Mouse (Mus musculus) layer of hippocampus, adult 18-20 months (tissue): ENCODE data around the gene Gm7137. TPM values are rescaled to one million over a fixed set of nuclear protein-coding genes. Genes with fewer than 3 reads are reported as not detected.
"Not testable (repeated sequence)": the region's sequence is repeated elsewhere in the genome, so short reads cannot be mapped to it uniquely, and the experiment has no call there.

ENCODE experiments used
- DNase-seq, 2 experiments: peaks; one replicate each; pipeline ENCODE4 v3.0.0; 2022; ENCODE audit warnings: low spot score in 2 of 2
- long read RNA-seq: library from polyadenylated mRNA; stranded (forward); transcript quantifications from one replicate; pipeline ENCODE4 v2.0.0, GENCODE M21; 2021
- total RNA-seq, 2 experiments: library from RNA; stranded (reverse); gene quantifications; 2 replicates each; pipeline ENCODE4 v1.2.3; 2021

The Gm7137 gene
- total RNA-seq, result not detected
- long read RNA-seq, result 0 reads

DNA sequence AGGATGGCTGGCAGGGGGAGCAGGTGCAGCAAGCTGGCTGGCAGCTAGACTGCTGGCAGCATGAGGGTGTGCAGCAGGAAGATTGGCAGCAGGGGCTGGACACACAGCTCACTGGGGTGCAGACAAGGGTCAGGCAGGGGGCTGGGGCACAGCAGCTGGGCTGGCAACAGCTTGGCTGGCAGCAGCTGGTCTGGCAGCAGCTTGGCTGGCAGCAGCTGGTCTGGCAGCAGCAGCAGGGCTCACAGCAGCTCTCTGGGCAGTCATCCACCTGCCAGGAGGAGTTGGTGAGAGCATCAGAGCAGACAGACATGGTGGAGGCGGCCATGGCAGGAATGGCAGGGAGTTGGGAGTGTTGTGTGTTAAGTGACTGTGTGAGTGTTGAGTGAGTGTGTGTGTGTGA, at the start of gene Gm7137:
TSS of gene Gm7137 (minus strand) at position 325 of the 400 bp plus-strand sequence.
- not testable (repeated sequence) for DNase-seq

DNA sequence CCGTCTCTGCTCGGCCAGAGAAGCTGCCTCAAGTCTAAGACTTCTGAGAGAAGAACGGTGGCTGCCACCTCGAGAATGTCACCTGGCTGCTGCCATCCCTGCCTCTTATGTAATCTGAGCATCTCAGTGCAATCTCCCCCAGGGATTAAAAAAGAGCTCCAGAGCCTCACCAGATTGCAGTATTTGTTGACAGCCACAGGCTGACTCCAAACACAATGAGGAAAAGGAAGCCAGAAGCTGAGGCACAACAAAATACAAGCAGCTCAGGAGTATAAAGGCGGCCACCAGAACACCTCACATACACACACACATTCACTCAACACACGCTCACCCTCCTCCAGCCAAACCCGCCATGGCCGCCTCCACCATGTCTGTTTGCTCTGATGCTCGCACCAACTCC, 47.6 kb upstream of the Gm7137 start, which contains the start of gene Krtap10-10:
TSS of gene Krtap10-10 (plus strand) at position 301 of the 400 bp plus-strand sequence.
- peak in 1 of 2 experiments; percentile 6 for DNase-seq

DNA sequence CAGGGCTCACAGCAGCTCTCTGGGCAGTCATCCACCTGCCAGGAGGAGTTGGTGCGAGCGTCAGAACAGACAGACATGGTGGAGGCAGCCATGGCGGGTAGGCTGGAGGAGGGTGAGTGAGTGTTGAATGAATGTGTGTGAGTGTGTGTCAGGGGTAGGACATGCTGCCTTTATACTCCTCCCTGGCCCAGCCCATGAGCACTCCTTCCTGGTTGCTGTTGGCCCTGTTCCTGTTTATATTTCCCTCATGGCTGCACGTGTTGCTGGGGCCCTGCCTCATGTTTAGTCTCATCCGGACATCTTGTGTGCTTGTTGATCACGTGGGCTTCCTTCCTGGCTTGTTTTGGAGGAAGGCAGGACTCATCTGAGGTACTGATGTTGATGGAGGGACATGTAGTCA, 39.0 kb upstream of the Gm7137 start, which contains the start of gene Krtap10-4:
TSS of gene Krtap10-4 (minus strand) at position 145 of the 400 bp plus-strand sequence.
- no peak for DNase-seq

DNA sequence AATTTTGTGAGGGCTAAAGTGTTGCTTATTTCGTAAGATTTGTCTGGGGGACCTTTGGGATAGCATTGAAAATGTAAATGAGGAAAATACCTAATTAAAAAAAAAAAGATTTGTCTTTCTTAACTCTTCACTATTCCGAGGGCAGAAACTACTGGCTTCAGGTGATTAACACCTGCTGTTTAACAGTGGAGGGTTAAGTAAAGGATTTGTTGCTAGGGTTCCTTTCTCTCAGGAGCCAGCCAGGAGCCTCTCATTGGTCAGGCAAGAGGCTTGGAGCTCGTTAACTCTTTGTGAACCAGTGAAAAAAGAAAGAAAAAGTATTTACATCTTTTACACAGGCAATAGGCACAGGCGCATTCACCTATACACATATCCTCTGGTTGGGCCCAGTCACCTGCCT, 31.2 kb upstream of the Gm7137 start:
- no peak for DNase-seq

DNA sequence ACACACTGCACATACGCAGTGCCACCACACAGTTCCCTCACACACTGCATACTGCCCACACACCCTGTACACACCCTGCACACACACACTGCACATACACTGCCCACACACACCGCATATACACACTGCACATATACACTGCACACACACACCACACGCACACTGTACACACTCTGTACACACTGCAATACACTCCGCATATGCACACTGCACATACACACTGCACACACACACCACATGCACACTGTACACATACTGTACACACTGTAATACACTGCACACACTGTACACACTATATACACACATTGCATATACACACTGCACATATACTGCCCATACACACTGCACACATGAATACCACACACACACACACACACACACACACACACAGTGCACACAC, 30.5 kb upstream of the Gm7137 start:
- no peak for DNase-seq

DNA sequence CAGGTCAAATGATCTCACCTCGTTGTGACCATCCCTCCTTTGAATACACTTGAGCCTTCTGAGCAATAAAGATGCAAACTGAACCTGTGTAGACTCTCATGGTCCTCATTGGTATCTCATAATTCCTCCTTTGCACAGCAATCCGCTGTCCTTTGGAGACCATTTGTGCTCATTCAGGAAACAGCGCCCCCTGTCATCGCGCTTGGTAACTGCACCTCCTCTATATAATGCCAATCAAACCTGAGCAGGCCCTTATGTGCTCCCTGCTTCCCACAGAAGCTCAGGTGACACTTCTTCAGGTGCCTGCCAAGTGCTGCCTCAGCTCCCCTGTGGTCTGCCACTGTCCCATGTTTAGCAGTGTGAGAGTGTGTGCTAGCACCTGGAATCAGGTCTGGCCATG, 27.5 kb upstream of the Gm7137 start:
- no peak for DNase-seq

DNA sequence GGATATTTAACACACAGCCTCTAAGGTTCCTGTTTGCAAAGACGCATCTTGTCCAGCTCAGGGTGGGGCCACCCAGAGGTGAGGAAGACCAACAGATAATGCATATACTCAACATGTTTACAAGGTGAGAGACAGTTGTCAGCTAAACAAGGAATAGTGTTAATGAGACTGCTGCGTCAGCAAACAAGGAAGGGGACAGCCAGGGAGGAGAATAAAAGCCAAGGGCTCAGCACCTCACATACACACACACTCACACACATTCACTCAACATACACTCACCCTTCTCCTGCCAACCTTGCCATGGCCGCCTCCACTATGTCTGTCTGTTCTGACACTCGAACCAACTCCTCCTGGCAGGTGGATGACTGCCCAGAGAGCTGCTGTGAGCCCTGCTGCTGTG, 26.4 kb upstream of the Gm7137 start, which contains the start of gene Gm2696:
TSS of gene Gm2696 (plus strand) at position 301 of the 400 bp plus-strand sequence.
- no peak for DNase-seq

DNA sequence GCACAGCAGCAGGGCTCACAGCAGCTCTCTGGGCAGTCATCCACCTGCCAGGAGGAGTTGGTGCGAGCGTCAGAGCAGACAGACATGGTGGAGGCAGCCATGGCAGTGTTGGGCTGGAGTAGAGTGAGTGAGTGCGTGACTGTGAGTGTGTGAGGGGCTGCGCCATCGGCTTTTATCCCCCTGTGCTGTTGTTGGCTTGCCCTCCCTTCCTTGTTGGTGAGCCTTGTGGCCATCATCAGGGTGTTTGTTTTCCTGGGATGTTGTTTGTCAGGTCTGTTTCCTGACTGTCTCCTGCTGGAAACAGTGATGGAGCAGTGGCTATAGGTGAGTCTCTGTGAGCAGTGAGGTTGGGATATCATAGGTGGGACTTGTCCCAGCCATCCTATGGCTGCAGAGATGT, 23.7 kb upstream of the Gm7137 start, which contains the start of gene Gm9507:
TSS of gene Gm9507 (minus strand) at position 101 of the 400 bp plus-strand sequence.
- no peak for DNase-seq

DNA sequence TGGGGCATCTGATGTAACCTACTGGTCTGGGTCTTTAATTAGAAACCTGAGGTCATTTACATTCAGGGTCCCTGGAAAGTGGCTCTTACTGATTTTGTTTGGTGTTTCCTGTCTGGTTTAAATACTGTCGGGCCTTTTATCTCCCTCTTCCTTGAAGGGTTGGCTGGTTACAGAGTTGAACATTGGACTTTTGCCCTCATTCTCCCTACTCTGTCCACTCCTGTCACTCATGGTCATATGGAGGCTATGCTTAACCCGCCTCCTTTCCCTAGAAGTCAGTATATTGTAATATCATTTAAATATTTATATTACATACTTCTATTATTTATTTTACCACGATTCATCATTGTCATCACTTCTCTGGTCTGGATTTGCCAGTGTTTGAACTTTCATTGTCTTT, 16.1 kb upstream of the Gm7137 start:
- no peak for DNase-seq

DNA sequence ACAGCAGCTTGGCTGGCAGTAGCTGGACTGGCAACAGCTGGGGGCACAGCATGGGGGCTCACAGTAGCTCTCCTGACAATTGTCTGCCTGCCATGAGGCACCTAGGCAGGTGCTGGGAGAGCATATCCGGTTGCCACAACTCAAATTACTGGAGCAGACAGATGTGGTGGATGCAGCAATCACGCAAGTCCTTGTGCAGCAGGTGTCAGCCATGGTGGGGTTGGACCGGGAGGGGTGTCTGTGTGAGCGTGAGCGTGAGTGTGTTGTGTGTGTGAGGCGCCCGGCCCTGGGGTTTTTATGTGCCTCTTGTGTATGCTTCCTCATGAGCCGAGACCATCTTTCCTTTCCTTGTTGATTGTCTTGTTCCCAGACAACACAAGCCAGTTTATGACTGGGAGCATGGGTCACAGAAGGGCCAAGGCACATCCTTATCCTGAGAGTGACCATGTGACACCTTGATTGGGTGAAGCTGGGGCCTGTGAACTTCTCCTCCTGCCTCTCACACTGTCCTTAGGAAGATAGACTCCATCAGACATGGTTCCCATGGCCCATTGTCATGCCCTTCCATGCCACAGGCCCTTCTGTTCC, 11.0 kb upstream of the Gm7137 start, which contains the start of gene Gm19668:
TSS of gene Gm19668 (minus strand) at position 213 of the 588 bp plus-strand sequence.
- DNase-seq, result no peak

DNA sequence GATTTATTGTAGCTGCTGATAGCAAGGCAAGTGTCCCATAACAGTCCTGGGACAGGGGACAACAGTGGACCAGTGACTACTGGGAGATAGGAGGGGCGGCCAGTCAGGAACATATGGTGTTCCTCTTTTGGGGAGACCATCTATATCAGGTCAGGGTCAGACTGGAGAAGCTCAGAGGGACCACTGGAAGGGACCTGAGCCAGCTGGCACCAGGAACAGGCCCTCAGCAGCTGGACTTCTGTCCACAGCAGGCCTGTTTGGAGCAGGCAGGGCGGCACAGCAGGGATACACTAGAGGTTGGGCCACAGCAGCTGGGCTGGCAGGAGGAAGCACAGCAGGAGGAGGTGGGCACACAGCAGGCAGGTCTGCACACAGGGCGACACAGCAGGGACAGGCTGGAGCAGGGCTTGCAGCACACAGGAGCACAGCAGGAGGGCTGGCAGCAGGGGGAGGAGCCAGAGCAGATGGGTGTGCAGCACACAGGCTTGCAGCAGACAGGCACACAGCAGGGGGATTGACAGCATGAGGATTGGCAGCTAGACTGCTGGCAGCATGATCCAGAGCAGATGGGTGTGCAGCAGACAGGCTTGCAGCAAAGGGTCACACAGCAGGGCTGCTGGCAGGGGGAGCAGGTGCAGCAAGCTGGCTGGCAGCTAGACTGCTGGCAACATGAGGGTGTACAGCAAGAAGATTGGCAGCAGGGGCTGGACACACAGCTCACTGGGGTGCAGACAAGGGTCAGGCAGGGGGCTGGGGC, 10.3 kb upstream of the Gm7137 start:
- DNase-seq, result not testable (repeated sequence)

DNA sequence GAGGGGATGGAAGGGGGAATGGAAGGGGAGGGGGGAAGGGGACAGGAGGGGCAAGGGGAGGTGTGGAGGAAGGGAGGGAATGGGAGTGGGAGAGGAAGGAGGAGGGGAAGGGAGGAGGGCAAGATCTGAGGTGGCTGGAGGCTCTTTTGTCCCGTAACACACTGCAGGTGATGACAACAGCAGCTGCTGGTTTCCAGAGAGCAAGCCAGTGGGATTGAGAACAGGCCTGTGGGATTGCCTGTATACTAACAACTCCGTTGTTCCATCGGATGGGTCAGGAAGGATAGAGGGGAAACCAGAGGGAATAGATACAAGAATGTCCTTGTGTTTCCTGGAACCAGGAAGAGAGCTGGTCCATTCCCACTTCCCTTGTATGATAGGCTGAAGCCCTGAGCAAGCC, 9.7 kb upstream of the Gm7137 start:
- no peak for DNase-seq

DNA sequence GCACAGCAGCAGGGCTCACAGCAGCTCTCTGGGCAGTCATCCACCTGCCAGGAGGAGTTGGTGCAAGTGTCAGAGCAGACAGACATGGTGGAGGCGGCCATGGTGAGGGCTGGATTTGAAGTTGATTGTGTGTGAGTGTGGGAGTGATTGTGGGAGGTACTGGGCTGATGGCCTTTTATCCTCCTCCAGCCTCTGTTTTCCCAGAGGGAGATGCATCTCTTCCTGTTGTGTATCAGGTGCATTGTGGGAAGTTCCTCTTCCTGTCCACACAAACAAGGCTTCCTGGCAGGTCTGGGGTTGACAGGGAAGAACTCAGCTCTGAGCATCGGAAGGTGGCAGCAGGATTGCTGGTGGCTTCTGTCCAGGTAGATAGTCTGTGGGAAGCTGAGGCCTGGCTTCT, 7.0 kb upstream of the Gm7137 start, which contains the start of gene Gm9639:
TSS of gene Gm9639 (minus strand) at position 101 of the 400 bp plus-strand sequence.
- no peak for DNase-seq

DNA sequence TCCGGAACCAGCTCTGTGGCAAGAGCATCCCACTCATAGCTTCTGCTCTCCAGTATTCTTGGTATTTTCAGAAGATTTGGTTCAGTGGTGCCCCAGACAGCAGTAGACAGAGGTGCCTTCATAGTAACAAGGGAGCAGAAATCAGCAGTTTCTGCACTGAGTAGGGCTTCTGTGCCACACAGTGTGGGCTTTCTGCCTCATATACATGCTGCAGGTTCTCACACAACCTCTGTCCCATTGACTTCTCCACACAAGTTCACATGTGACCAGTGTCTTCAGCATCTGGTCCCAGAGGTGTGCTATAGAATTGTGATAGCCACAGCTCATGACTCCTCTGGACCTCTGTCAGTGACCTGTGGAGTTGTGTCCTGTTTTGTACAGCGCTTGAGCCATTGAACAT, 621 bp upstream of the Gm7137 start:
- no peak for DNase-seq

DNA sequence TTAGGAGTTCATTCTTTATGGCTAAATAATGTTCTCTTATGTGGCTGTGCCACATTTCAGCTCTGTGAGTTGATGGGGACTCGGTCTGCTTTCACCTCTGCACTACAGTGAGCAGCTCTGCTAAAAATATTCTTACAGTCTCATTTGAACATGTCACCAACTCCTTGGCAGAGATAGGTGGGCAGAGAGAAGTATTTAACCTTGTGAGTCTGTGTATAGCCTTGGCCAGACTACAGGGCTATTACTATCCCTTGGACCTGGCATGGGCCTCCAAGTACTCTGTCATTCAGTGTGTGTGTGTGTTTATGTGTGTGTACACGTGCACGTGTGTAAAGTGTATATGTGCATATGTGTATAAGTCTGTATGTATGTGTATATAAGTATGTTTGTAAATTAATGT, 4.6 kb downstream of the Gm7137 start:
- DNase-seq, result not testable (repeated sequence)

DNA sequence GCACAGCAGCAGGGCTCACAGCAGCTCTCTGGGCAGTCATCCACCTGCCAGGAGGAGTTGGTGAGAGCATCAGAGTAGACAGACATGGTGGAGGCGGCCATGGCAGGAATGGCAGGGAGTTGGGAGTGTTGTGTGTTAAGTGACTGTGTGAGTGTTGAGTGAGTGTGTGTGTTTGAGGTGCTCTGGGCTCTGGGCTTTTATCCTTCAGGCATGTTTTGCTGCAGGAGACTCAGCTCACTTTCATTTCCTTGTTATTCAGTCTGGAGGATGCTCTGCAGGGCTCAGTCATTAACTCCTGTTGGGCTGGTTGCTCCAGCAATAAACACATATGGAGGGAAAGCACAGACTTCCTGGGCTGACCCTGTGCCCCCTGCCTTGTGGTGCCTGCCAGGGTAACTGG, 5.6 kb downstream of the Gm7137 start, which contains the start of gene Gm3250:
TSS of gene Gm3250 (minus strand) at position 101 of the 400 bp plus-strand sequence.
- DNase-seq, result not testable (repeated sequence)

DNA sequence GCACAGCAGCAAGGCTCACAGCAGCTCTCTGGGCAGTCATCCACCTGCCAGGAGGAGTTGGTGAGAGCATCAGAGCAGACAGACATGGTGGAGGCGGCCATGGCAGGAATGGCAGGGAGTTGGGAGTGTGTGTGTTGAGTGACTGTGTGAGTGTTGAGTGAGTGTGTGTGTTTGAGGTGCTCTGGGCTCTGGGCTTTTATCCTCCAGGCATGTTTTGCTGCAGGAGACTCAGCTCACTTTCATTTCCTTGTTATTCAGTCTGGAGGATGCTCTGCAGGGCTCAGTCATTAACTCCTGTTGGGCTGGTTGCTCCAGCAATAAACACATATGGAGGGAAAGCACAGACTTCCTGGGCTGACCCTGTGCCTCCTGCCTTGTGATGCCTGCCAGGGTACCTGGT, 11.2 kb downstream of the Gm7137 start, which contains the start of gene Gm7138:
TSS of gene Gm7138 (minus strand) at position 101 of the 400 bp plus-strand sequence.
- not testable (repeated sequence) for DNase-seq

DNA sequence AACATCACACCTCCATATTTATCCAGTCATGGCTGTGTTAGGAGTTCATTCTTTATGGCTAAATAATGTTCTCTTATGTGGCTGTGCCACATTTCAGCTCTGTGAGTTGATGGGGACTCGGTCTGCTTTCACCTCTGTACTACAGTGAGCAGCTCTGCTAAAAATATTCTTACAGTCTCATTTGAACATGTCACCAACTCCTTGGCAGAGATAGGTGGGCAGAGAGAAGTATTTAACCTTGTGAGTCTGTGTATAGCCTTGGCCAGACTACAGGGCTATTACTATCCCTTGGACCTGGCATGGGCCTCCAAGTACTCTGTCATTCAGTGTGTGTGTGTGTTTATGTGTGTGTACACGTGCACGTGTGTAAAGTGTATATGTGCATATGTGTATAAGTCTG, 15.9 kb downstream of the Gm7137 start:
- DNase-seq, result not testable (repeated sequence)

DNA sequence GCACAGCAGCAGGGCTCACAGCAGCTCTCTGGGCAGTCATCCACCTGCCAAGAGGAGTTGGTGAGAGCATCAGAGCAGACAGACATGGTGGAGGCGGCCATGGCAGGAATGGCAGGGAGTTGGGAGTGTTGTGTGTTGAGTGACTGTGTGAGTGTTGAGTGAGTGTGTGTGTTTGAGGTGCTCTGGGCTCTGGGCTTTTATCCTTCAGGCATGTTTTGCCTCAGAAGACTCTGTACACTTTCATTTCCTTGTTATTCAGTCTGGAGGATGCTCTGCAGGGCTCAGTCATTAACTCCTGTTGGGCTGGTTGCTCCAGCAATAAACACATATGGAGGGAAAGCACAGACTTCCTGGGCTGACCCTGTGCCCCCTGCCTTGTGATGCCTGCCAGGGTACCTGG, 16.8 kb downstream of the Gm7137 start, which contains the start of gene Gm3238:
TSS of gene Gm3238 (minus strand) at position 101 of the 400 bp plus-strand sequence.
- DNase-seq, result not testable (repeated sequence)

DNA sequence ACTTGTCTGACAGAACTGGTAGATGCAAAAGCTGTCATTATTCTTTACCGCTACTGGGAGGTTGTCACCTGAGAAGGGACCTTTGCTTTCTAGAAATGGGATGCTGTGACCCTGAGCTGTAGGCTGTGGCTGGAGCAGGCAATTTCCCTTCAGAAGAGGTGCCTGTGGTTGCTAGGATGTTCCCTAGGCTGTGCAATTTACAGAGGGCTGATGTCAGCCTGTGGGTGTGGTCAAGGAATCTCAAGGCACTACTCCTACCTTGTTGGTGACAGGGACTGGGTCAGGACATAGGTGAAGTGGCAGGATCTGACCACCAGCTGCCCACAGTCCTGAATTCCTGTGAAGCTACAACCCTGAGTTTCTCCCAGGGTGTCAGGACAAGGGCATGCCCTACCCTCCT, 18.3 kb downstream of the Gm7137 start:
- no peak for DNase-seq

DNA sequence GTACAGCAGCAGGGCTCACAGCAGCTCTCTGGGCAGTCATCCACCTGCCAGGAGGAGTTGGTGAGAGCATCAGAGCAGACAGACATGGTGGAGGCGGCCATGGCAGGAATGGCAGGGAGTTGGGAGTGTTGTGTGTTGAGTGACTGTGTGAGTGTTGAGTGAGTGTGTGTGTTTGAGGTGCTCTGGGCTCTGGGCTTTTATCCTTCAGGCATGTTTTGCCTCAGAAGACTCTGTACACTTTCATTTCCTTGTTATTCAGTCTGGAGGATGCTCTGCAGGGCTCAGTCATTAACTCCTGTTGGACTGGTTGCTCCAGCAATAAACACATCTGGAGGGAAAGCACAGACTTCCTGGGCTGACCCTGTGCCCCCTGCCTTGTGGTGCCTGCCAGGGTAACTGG, 28.4 kb downstream of the Gm7137 start, which contains the start of gene Gm3233:
TSS of gene Gm3233 (minus strand) at position 101 of the 400 bp plus-strand sequence.
- not testable (repeated sequence) for DNase-seq

DNA sequence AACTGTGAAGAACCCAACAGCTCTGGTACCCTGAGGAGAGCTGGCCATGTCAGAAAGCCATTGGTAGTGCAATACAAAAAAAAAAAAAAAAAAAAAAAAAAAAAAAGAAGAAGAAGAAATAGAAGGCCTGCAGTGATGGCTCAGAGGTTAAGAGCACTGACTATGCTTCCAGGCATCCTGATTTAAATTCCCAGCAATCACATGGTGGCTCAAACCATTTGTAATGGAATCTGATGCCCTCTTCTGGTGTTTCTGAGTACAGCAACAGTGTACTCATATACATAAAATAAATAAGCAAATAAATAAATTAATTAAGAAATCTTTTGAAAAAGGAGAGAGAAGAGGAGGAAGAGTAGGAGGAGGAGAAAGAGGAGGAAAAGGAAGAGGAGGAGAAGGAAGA, 34.6 kb downstream of the Gm7137 start:
- DNase-seq, result no peak
